Mouse (Mus musculus): Measurements from ENCODE around the gene Xkr7.
A peak's percentile ranks its signal among the peaks of the same experiment; 100 is the strongest.

- TF ChIP-seq CTCF (IDR thresholded peaks at IDR 0.05) (peak; percentile 20; the same call in 1 of the 2 replicates), EP300 (IDR thresholded peaks at IDR 0.05) (no peak)
Observed at GRCm38 (mm10) chr2:153052700-153053351, 21.2 kb downstream of the Xkr7 start.
